Mouse (Mus musculus) heart, embryonic 14.5 days (tissue): Measurements from ENCODE around the gene Dusp3. TPM values are rescaled to one million over a fixed set of nuclear protein-coding genes. Genes with fewer than 3 reads are reported as not detected.

Source experiments
- ATAC-seq: fragments of 200-750 bp; cut with Nextera tagmentation; 2 replicates; pipeline ENCODE4 v1.8.0; 2017; ENCODE audit warnings: low read depth, moderate TSS enrichment; ENCODE audit not compliant: insufficient number of reproducible peaks, insufficient read depth, low FRiP score
- H3K27ac ChIP-seq, 2 experiments: fragments of 200-500 bp in 1 of 2; fragments of 300-500 bp in 1 of 2; sonication (generic) in 1 of 2; replicated peaks in 1 of 2; 2 replicates each; pipeline ENCODE4 v1.5.1; 2012 to 2014; ENCODE audit warnings: low read depth in 2 of 2, low read length in 2 of 2, control low read depth in 1 of 2, mild to moderate bottlenecking in 1 of 2, mixed read lengths in 1 of 2; ENCODE audit not compliant: control insufficient read depth in 1 of 2, insufficient read depth in 1 of 2
- H3K27me3 ChIP-seq: fragments of 300-500 bp; sonication (generic); 2 replicates; pipeline ENCODE4 v1.6.1; 2014; ENCODE audit warnings: mild to moderate bottlenecking, low read length, control low read depth; ENCODE audit not compliant: control insufficient read depth, insufficient read depth
- H3K36me3 ChIP-seq: fragments of 300-500 bp; sonication (generic); 2 replicates; pipeline ENCODE4 v1.6.1; 2014; ENCODE audit warnings: mild to moderate bottlenecking, control low read depth, low read length, mixed read lengths; ENCODE audit not compliant: control insufficient read depth, insufficient read depth
- H3K4me1 ChIP-seq, 2 experiments: fragments of 200-500 bp in 1 of 2; fragments of 300-500 bp in 1 of 2; sonication (generic) in 1 of 2; 2 replicates each; pipeline ENCODE4 v1.6.1; 2012 to 2014; ENCODE audit warnings: low read length in 2 of 2, control low read depth in 1 of 2, mixed read lengths in 1 of 2; ENCODE audit not compliant: control insufficient read depth in 2 of 2, insufficient read depth in 2 of 2
- H3K4me2 ChIP-seq: fragments of 300-500 bp; sonication (generic); 2 replicates; pipeline ENCODE4 v1.6.1; 2014; ENCODE audit warnings: mild to moderate bottlenecking, low read length
- H3K4me3 ChIP-seq, 2 experiments: fragments of 200-500 bp in 1 of 2; fragments of 300-500 bp in 1 of 2; sonication (generic) in 1 of 2; 2 replicates each; pipeline ENCODE4 v1.5.1; 2012 to 2014; ENCODE audit warnings: low read length in 2 of 2, mild to moderate bottlenecking in 2 of 2, control low read depth in 1 of 2, low read depth in 1 of 2, moderate library complexity in 1 of 2; ENCODE audit not compliant: control insufficient read depth in 1 of 2, insufficient read depth in 1 of 2
- H3K9ac ChIP-seq: fragments of 300-500 bp; sonication (generic); 2 replicates; pipeline ENCODE4 v1.6.1; 2014; ENCODE audit warnings: mild to moderate bottlenecking, low read length
- H3K9me3 ChIP-seq: fragments of 300-500 bp; sonication (generic); 2 replicates; pipeline ENCODE4 v1.6.1; 2016; ENCODE audit warnings: low read length, control low read depth; ENCODE audit not compliant: control insufficient read depth
- WGBS: fragments of 180-500 bp; shearing (Covaris S2); extraction: QIAGEN DNeasy Blood & Tissue Kit; methylation state at CpG from one replicate; pipeline ENCODE4 v1.1.7; 2014; 5-methylcytosine and 5-hydroxymethylcytosine counted together
- polyA plus RNA-seq: library from polyadenylated mRNA; unstranded; fragments of >200 nt; fragmentation: Nextera tagmentation; extraction: Ambion mirVana; gene quantifications from 2 replicates; pipeline ENCODE4 v1.2.1, GENCODE M21; 2014

Dusp3 gene
- polyA plus RNA-seq, 1 experiment from 2014 or later: 58.9 TPM

DNA sequence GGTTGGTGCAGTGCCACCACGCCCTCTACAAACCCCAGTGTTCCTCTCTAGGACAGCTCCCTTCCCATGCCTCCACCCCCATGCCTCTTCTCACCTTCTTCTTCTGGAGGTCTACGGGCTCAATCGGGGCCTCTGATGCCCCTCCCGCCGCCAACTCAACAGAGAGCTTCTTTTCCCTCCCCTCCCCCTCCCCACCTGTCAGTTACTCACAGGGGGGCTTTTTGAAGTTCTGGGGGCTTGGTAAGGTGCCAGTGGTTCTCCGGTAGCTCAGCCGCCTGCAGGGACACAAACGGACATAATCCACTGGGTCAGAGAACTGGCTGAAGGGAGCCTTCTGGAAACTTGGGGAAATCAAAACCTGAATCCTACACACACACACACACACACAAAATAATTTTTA is 24.7 kb upstream of the Dusp3 start:
- ATAC-seq: no peak
- H3K36me3 ChIP-seq: peaks cover 6% of the 10 kb centered on the region; the same call in 1 of the 2 replicates
- no peaks in the 10 kb centered on the region for H3K9me3 ChIP-seq
- H3K27me3 ChIP-seq: no peaks in the 10 kb centered on the region
- 72% methylated on average over 8 of the region's 8 CpGs for WGBS
- H3K4me2 ChIP-seq: no peak overlapping the region
- H3K4me3 ChIP-seq: no peak overlapping the region
- no peak overlapping the region for H3K9ac ChIP-seq
- no peak overlapping the region for H3K27ac ChIP-seq
- H3K4me1 ChIP-seq: peaks cover 8 to 10% of the 10 kb centered on the region in 2 experiments; a peak in 2 of 4 replicates

DNA sequence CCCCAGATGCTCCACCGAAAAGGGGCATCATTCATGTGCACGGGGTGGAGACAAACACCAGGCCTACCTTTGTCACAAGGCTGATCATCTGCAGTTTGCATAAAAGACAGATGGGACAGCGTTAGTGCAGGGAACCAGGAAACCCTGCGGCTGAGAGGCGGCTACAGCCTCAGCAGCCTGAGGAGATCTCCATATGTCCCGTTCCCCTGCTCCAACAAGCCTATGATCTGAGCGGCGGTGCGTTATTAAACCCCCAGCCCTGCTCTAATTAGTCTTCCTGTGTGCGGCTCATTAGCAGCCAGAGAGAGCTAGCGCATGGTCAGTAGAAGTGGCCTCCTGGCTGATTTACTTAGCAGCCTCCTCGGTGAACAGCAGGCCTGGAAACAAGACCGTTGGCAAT is 23.3 kb upstream of the Dusp3 start:
- Histone ChIP-seq H3K36me3 (peaks cover 6% of the 10 kb centered on the region; the same call in 1 of the 2 replicates), H3K27ac (no peak overlapping the region), H3K4me1 (peaks cover 4 to 8% of the 10 kb centered on the region in 2 experiments; a peak in 1 of 4 replicates), H3K9me3 (no peaks in the 10 kb centered on the region), H3K27me3 (no peaks in the 10 kb centered on the region), H3K4me2 (no peak overlapping the region), H3K4me3 (no peak overlapping the region), H3K9ac (no peak overlapping the region)
- 74% methylated on average over 13 of the region's 13 CpGs for WGBS
- no peak for ATAC-seq

DNA sequence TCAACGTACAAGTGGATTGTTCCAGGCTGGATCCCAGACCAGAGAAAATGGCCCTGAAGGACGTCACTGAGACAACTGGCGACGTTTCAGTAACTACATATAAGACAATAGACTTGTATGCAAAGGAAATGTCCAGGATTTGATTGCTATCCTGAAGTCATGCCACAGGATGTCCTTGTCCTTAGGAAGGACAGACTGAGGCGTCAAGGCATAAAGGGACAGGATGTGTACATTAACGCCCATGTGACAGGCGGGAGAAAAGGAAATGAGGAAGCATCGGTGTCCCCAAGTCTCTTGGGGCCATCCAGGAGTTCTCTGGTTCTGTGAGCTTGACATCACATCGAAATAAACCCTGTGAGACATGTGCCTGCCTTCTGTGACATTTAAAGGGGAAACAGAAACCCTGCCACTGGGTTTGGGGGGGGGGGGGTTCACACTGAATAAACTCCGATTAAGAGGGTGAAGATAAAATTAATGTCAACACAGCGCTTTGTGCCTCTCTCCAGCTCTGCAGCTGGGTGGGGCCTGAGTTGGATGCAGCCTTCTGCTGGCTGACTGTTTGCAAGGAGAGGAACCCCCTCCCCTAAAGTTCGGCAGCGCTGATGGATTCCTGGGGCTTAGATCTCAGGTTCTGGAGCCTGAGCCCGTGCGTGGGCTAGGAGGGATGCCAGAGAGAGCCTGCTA is 22.3 kb upstream of the Dusp3 start:
- WGBS: 61% methylated on average over 15 of the region's 15 CpGs
- H3K9ac ChIP-seq: peak overlapping the region; percentile 16; the same call in 1 of the 2 replicates
- peak; percentile 52 for ATAC-seq

DNA sequence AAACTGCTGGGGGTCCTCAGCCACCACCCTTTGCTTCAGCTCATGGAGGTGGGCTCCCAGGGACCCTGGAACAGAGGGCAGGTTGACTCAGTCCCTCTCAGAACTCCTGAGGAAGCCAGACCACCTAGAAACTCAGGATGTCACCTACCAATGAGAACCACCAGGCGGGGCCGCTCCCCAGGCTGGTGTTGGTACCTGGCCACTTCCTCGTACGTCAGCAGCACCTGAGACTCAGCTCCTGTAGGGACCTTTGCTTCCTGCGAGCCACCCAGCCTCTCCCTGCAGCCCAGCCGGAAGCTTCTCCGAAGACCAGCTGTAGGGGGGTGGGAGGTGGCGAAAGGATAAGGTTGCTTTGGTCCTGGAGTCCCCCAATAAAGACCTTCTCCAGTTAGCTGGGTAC is 21.6 kb upstream of the Dusp3 start:
- Histone ChIP-seq H3K27ac (0 out of 4 replicates have a peak overlapping the region, but pooled peaks of 1 of the 2 experiments have one; percentile 38), H3K9me3 (no peaks in the 10 kb centered on the region), H3K36me3 (peaks cover 6% of the 10 kb centered on the region; the same call in 1 of the 2 replicates), H3K4me1 (peaks cover 4 to 8% of the 10 kb centered on the region in 2 experiments; a peak in 1 of 4 replicates), H3K27me3 (no peaks in the 10 kb centered on the region), H3K9ac (no peak overlapping the region), H3K4me3 (no peak overlapping the region), H3K4me2 (no peak overlapping the region)
- 90% methylated on average over 8 of the region's 8 CpGs for WGBS
- no peak for ATAC-seq

More for the DNA sequence above, 22.3 kb upstream of the Dusp3 start:
- H3K27me3 ChIP-seq: no peaks in the 10 kb centered on the region
- H3K4me1 ChIP-seq: peaks cover 4 to 8% of the 10 kb centered on the region in 2 experiments; a peak in 1 of 4 replicates
- peaks cover 6% of the 10 kb centered on the region; the same call in 1 of the 2 replicates for H3K36me3 ChIP-seq
- no peaks in the 10 kb centered on the region for H3K9me3 ChIP-seq
- H3K4me3 ChIP-seq: no peak overlapping the region
- H3K4me2 ChIP-seq: no peak overlapping the region
- H3K27ac ChIP-seq: peak overlapping the region; percentile 8 to 38; a peak in 1 of 4 replicates

DNA sequence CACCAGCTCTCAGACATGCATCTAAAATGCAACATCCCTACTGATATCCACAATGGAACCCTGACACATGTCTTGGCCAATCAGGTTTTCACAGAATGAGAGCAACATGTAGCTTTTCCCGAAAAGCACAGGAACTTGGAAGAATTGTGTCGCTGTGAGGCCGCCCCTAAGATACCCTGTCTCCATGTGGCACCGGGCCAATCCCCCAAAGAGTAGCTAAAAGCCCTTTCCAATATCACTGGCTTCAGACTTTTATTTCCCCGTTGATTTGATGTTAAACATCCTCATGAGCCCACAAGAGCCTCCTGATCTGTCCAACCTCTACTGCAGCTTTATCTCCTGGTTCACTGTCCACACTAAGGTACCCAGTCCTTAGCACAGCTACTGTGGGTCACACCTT is 19.9 kb upstream of the Dusp3 start:
- Histone ChIP-seq H3K4me2 (no peak overlapping the region), H3K27ac (no peak overlapping the region), H3K9ac (no peak overlapping the region), H3K4me3 (no peak overlapping the region), H3K9me3 (no peaks in the 10 kb centered on the region), H3K4me1 (peaks cover 4 to 8% of the 10 kb centered on the region in 2 experiments; a peak in 1 of 4 replicates), H3K27me3 (no peaks in the 10 kb centered on the region), H3K36me3 (peaks cover 6% of the 10 kb centered on the region; the same call in 1 of the 2 replicates)
- 79% methylated on average over 5 of the region's 5 CpGs for WGBS
- ATAC-seq: no peak

DNA sequence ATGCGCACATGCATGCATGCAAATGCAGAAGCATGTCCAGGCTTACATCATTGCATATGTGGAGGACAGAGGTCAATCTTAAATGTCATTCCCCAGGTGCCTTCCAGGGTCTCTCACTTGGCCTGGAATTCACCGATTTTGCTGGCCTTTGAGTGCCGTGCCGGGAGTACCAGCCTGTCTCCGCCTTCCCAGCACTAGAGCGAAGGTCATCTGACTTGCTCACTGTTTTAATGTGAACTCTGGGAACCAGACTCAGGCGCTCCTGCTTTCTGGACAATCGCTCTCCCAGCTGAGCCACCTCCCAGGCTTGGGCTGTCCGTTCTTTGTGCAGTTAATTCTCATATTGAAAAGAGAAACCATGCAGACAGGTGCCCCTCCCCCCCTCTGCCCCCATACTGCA is 19.5 kb upstream of the Dusp3 start:
- 70% methylated on average over 9 of the region's 9 CpGs for WGBS
- no peak for ATAC-seq
- peaks cover 4 to 8% of the 10 kb centered on the region in 2 experiments; a peak in 1 of 4 replicates for H3K4me1 ChIP-seq
- H3K36me3 ChIP-seq: peaks cover 6% of the 10 kb centered on the region; the same call in 1 of the 2 replicates
- H3K4me2 ChIP-seq: no peak overlapping the region
- H3K4me3 ChIP-seq: no peak overlapping the region
- H3K9ac ChIP-seq: no peak overlapping the region
- no peaks in the 10 kb centered on the region for H3K9me3 ChIP-seq
- H3K27ac ChIP-seq: no peak overlapping the region
- H3K27me3 ChIP-seq: no peaks in the 10 kb centered on the region

DNA sequence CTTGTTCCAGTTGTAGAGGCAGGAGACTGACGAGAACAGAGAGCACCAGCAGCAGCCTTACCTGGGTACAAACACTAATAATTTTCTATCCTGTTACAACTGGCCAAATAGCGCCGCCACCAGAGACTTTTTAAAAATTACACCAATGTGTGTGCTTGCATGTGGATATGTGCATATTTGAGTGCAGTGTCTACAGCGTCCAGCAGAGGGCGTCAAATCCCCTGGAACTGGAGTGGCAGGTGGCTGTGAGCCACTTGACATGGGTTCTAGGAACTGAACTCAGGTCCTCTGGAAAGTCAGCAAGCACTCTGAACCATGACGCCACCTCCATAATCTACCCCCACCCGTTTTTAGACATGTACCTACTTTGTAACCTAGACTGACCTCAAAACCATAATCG is 17.4 kb upstream of the Dusp3 start:
- Histone ChIP-seq H3K9ac (no peak overlapping the region), H3K36me3 (no peaks in the 10 kb centered on the region), H3K4me2 (no peak overlapping the region), H3K4me3 (no peak overlapping the region), H3K27ac (no peak overlapping the region), H3K27me3 (no peaks in the 10 kb centered on the region), H3K9me3 (no peaks in the 10 kb centered on the region), H3K4me1 (peaks cover 4 to 9% of the 10 kb centered on the region in 2 experiments; a peak in 2 of 4 replicates)
- WGBS: 88% methylated on average over 8 of the region's 8 CpGs
- no peak for ATAC-seq
